Mouse (Mus musculus): ENCODE data around the gene Per3. TPM values are rescaled to one million over a fixed set of nuclear protein-coding genes. Genes with fewer than 3 reads are reported as not detected.
"Not testable (repeated sequence)": the region's sequence is repeated elsewhere in the genome, so short reads cannot be mapped to it uniquely, and the experiment has no call there.

The Per3 gene
- total RNA-seq, 2 experiments from 2014 or later: 20.8 to 23.9 TPM

- no peak for DNase-seq (ENCODE audit: low spot score in 2 of 2)
Measured at GRCm38 (mm10) chr4:151036521-151036920, 7.9 kb downstream of the Per3 start.

- DNase-seq (ENCODE audit: low spot score in 2 of 2): no peak
Measured at GRCm38 (mm10) chr4:151027001-151027400, 17.5 kb downstream of the Per3 start.

DNA sequence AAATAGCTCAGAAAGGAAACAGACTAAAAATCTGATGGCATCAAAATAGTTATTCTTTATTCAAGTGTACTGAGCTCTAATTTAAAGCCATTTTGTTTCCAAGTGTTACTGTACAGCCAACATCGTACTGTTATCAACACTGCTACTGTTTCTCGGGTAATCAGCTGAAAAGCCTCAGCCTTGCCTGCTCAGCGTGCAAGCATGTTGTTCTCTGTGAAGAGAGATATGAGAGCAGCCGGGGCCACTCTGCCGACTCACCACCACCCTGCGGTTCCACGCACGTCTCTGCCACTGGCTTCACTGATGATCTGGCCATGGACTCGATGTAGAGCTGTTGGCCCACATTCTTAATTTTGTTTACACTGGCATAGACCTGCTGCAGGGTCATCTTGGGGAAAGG lies 20.3 kb downstream of the Per3 start:
- DNase-seq (ENCODE audit: low spot score in 2 of 2): no peak

DNA sequence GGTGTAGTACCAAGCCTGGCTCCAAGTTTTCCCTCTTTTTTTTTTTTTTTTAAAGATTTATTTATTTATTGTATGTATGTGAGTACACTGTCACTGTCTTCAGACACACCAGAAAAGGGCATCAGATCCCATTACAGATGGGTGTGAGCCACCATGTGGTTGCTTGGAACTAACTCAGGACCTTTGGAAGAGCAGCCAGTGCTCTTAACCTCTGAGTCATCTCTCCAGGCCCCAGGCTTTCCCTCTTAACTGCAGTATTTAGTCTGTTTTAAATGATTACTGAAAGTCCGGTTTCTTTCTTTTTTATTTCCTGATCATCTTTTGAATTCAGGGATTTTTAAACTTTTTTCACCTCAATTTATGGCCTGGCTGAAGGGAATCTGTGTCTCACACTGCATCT lies 27.1 kb downstream of the Per3 start:
- DNase-seq (ENCODE audit: low spot score in 2 of 2): not testable (repeated sequence)

DNA sequence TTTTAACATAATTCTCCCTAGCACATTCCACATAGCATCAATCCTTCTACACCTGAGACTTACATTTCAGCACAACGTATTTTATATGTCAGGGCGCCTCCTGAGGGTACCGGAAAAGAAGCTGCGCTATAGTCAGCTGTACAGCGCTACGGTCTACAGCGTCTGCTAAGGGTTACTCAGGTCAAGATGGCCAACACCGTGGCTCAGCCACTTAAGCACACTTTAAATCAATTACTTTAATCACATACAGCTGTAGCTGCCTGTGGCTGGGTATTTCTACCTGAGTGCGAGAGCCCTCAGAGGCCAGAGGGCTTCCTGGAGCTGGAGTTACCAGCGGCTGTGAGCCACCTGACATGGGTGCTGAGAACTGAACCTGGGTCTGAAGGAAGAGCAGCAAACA lies 28.5 kb downstream of the Per3 start:
- DNase-seq (ENCODE audit: low spot score in 2 of 2): no peak

DNA sequence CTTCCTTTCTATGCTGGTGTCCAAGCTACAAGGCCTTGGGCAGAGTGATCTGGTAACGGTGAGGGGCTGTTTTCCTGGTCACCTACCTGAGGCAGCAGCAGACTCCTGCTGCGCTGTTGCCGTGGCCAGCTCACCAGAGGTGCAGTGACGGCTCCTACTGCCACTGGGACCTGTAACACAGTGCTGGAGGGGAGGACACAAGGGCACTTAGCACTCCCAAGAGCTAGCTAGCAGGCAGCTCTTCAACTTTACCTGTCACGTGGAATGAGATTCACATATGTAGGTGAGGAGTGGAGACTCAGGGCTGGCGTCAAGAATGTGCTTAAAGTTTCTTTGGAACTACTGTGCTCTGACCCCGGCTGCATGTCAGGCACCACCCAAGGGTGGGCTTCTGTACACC lies 34.1 kb downstream of the Per3 start:
- DNase-seq (ENCODE audit: low spot score in 2 of 2): no peak

DNA sequence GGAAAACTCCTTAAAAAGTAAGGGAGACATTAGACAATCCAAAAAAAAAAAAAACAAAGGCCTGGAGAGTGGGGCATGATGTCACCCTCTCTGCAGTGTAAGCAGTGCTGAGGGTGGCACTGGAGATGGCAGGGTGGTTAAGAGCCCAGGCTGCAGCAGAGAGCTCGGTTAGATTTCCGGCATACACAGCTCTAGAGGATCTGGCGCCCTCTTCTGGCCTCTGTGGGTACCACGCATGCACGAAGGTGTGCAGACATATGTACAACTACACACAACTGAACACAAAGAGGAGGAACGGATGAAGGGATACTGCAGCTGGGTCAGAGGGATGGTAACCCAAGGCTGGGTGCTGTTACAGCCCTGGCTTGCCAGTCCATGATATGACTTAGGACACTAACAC lies 37.5 kb downstream of the Per3 start:
- peak in 1 of 2 experiments; percentile 17 for DNase-seq (ENCODE audit: low spot score in 2 of 2)

GRCm38 (mm10) chr4:151005656-151006318 lies 38.7 kb downstream of the Per3 start:
- no peak for DNase-seq (ENCODE audit: low spot score in 2 of 2)

- DNase-seq (ENCODE audit: low spot score in 2 of 2): no peak
Measured at GRCm38 (mm10) chr4:151001397-151001796, 43.1 kb downstream of the Per3 start.

GRCm38 (mm10) chr4:150998626-150999025 lies 45.8 kb downstream of the Per3 start:
- DNase-seq (ENCODE audit: low spot score in 2 of 2): no peak

GRCm38 (mm10) chr4:150996797-150997196 lies 47.7 kb downstream of the Per3 start, which contains the start of gene Uts2:
Gene Uts2 (plus strand): TSS chr4:150997097.
- no peak for DNase-seq (ENCODE audit: low spot score in 2 of 2)

- DNase-seq (ENCODE audit: low spot score in 2 of 2): no peak
Measured at GRCm38 (mm10) chr4:150990148-150990547, 54.3 kb downstream of the Per3 start.

- no peak for DNase-seq (ENCODE audit: low spot score in 2 of 2)
Measured at GRCm38 (mm10) chr4:150980153-150980552, 64.3 kb downstream of the Per3 start.

DNA sequence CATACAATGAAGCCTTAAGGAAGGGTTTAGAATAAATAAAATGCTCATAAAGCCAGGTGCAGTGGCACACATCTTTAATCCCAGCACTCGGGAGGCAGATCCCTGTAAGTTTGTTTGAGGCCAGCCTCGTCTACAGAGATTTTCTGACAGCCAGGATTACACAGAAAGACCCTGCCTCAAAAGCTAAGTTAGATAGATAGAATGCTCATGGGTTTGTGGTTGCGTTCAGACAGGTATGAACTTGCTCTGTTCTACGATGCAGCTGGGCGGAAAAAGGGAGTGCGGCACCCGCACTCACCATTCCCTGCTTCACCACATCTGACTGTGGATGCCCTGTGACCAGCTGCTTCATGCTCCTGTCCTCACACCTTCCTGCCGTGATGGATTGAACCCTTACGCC lies 65.0 kb downstream of the Per3 start:
- no peak for DNase-seq (ENCODE audit: low spot score in 2 of 2)

GRCm38 (mm10) chr4:150978156-150978910 lies 66.1 kb downstream of the Per3 start:
- no peak for DNase-seq (ENCODE audit: low spot score in 2 of 2)

GRCm38 (mm10) chr4:150975145-150975544 lies 69.3 kb downstream of the Per3 start:
- no peak for DNase-seq (ENCODE audit: low spot score in 2 of 2)

DNA sequence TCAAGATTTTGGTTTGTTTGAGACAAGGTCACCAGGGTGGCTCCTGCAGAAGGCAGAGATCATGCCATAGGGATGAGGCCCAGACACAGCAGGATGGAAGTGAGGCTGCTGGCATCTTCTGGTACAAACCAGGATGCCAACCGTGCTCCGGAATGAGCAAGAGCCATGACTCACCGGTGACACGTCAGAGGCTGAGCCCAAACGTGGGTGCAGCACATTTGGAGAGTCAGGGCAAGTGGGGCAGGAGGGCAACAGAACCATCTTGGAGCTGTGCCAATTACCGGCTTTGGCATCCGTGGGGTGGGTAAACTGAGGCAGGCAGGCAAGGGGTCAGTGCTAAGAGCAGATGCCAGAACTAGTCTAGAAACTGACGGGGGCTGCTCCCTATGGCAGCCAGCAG lies 71.2 kb downstream of the Per3 start:
- no peak for DNase-seq (ENCODE audit: low spot score in 2 of 2)

GRCm38 (mm10) chr4:150968956-150969355 lies 75.5 kb downstream of the Per3 start:
- DNase-seq (ENCODE audit: low spot score in 2 of 2): no peak

- DNase-seq (ENCODE audit: low spot score in 2 of 2): peak in 1 of 2 experiments; percentile 15
Measured at GRCm38 (mm10) chr4:150966556-150966955, 77.9 kb downstream of the Per3 start.

- DNase-seq (ENCODE audit: low spot score in 2 of 2): no peak
Measured at GRCm38 (mm10) chr4:150965555-150965951, 78.9 kb downstream of the Per3 start.

DNA sequence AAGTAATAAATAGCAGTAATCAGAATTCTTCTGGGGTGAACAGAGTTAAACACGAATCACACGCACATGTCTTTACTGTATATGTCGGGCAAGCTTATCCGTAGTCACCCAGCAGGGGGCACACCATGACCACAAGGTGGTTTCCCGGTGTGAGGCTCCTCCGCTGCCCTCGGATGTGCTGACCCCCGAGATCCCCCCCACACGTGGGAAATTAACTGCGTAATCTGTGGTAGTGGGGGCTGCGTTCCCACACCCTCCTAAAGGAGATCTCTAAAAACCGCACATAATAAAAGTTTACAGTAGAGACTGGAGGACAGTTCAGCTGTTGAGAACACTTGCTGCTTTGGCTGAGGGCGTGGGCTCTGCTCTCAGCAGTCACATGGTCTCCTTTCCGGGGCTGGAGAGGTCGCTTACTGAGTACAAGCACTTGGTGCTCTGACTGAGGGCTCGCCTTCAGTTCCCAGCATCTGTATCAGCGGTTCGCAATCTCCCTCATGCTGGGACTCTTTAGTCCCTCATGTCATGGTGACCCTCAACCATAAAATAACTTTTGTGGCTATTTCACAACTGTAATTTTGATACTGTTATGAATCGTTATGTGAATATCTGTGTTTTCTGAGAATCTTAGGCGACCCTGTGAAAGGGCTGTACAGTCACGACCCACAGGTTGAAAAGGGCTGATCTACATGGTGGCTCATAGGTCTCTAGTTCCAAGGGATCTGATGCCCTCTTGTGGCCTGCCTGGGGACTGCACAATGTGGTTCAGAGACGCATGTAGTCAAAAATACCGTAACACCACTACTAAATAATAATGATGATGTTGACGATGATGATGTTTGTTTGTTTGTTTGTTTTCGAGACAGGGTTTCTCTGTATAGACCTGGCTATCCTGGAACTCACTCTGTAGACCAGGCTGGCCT lies 79.6 kb downstream of the Per3 start:
- peak; percentile 66 to 74 for DNase-seq (ENCODE audit: low spot score in 2 of 2)

GRCm38 (mm10) chr4:150963711-150964110 lies 80.8 kb downstream of the Per3 start:
- DNase-seq (ENCODE audit: low spot score in 2 of 2): no peak
